Mouse (Mus musculus) ES-E14 (cell line): ENCODE results near the gene Crybg2.

ENCODE experiments used
- HCFC1 ChIP-seq: IDR thresholded peaks from 2 replicates; pipeline ENCODE4 v1.6.1; 2012; ENCODE audit warnings: low read length, inconsistent platforms, borderline replicate concordance; ENCODE audit not compliant: insufficient read depth
- ZC3H11A ChIP-seq: IDR thresholded peaks from 2 replicates; pipeline ENCODE4 v1.6.1; 2012; ENCODE audit warnings: low read depth, mild to moderate bottlenecking, inconsistent platforms, low read length, borderline replicate concordance

DNA sequence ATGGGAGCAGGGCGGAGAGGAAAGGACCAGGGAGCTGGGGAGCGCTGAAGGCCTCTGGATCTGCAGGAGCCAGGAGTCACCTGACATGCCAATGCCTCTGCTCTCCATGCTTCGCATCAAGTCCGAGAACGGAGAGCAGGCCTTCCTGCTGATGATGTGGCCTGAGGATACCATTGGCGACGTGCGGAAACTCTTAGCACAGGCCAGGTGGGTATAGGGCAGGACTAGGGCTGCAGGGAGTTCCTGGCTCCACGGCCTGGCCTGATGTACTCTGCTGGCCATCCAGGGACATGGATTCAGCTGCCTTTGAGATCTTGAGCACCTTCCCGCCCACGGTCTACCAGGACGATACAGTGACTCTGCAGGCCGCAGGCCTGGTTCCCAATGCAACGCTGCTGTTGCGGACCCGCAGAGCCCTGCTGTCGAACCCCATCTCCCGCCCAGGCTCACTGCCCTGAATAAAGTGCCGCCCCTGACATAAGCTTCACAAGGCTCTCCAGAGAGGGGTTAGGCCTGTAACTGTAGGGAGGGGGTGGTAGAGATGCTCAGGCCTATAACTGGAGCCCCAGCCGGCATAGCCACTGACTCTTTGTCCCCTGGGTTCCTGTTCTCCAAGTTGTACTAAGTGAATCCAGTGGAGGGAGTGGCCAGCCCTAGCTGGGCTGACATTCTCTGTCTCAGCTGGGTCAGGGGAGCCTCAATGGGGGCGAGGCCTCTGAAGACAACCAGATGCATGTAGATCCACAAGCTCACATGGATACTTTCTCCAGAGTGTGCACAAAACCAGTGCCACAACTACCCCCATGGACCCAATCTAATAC is 65.9 kb downstream of the Crybg2 start:
- TF ChIP-seq ZC3H11A (no peak), HCFC1 (no peak)
